Mouse (Mus musculus) embryonic facial prominence, embryonic 12.5 days (tissue): ENCODE measurements around the gene Hopx. TPM values are rescaled to one million over a fixed set of nuclear protein-coding genes. Genes with fewer than 3 reads are reported as not detected.

Experiments
- ATAC-seq: fragments of 200-750 bp; cut with Nextera tagmentation; 2 replicates; pipeline ENCODE4 v1.8.0; 2017; ENCODE audit not compliant: insufficient number of reproducible peaks, insufficient read depth, low FRiP score, low TSS enrichment
- H3K27ac ChIP-seq: fragments of 300-500 bp; sonication (generic); 2 replicates; pipeline ENCODE4 v1.5.1; 2016; ENCODE audit warnings: mild to moderate bottlenecking
- H3K27me3 ChIP-seq: fragments of 300-500 bp; sonication (generic); 2 replicates; pipeline ENCODE4 v1.6.1; 2016; ENCODE audit warnings: mild to moderate bottlenecking, moderate library complexity
- H3K36me3 ChIP-seq: fragments of 300-500 bp; sonication (generic); 2 replicates; pipeline ENCODE4 v1.6.1; 2016; ENCODE audit warnings: mild to moderate bottlenecking
- H3K4me1 ChIP-seq: fragments of 300-500 bp; sonication (generic); 2 replicates; pipeline ENCODE4 v1.6.1; 2016
- H3K4me2 ChIP-seq: fragments of 300-500 bp; sonication (generic); replicated peaks from 2 replicates; pipeline ENCODE4 v1.6.1; 2016; ENCODE audit warnings: mild to moderate bottlenecking, moderate library complexity
- H3K4me3 ChIP-seq: fragments of 300-500 bp; sonication (generic); 2 replicates; pipeline ENCODE4 v1.5.1; 2016; ENCODE audit warnings: mild to moderate bottlenecking
- H3K9ac ChIP-seq: fragments of 300-500 bp; sonication (generic); 2 replicates; pipeline ENCODE4 v1.6.1; 2016; ENCODE audit warnings: mild to moderate bottlenecking, moderate library complexity
- H3K9me3 ChIP-seq: fragments of 300-500 bp; sonication (generic); 2 replicates; pipeline ENCODE4 v1.6.1; 2016; ENCODE audit warnings: mild to moderate bottlenecking, moderate library complexity
- WGBS: fragments of 180-500 bp; shearing (Covaris S2); methylation state at CpG from one replicate; pipeline ENCODE4 v1.1.7; 2016; 5-methylcytosine and 5-hydroxymethylcytosine counted together
- polyA plus RNA-seq: library from polyadenylated mRNA; unstranded; fragments of >200 nt; fragmentation: Nextera tagmentation; extraction: Ambion mirVana; gene quantifications from 2 replicates; pipeline ENCODE4 v1.2.1, GENCODE M21; 2016

Gene Hopx
- polyA plus RNA-seq, 1 experiment from 2014 or later: 0.26 TPM

- Histone ChIP-seq H3K36me3 (no peaks in the 10 kb centered on the region), H3K4me2 (no peak overlapping the region), H3K9me3 (no peaks in the 10 kb centered on the region), H3K9ac (no peak overlapping the region), H3K4me3 (no peak overlapping the region), H3K4me1 (peaks cover 11% of the 10 kb centered on the region; the same call in 1 of the 2 replicates), H3K27ac (no peak overlapping the region), H3K27me3 (no peaks in the 10 kb centered on the region)
- 81% methylated on average over 5 of the region's 5 CpGs for WGBS
- no peak for ATAC-seq
These were observed 29.7 kb upstream of the Hopx start for GRCm38 (mm10) chr5:77144647-77145046.

GRCm38 (mm10) chr5:77143076-77143475, 28.2 kb upstream of the Hopx start:
- no peaks in the 10 kb centered on the region for H3K27me3 ChIP-seq
- ATAC-seq: no peak
- no peak overlapping the region for H3K9ac ChIP-seq
- H3K27ac ChIP-seq: no peak overlapping the region
- H3K36me3 ChIP-seq: no peaks in the 10 kb centered on the region
- H3K4me2 ChIP-seq: no peak overlapping the region
- no peaks in the 10 kb centered on the region for H3K9me3 ChIP-seq
- peaks cover 11% of the 10 kb centered on the region; the same call in 1 of the 2 replicates for H3K4me1 ChIP-seq
- H3K4me3 ChIP-seq: no peak overlapping the region
- 84% methylated on average over 3 of the region's 3 CpGs for WGBS

GRCm38 (mm10) chr5:77141336-77141735, 26.4 kb upstream of the Hopx start:
- Histone ChIP-seq H3K4me1 (peaks cover 11% of the 10 kb centered on the region; the same call in 1 of the 2 replicates), H3K27ac (no peak overlapping the region), H3K4me3 (no peak overlapping the region), H3K36me3 (no peaks in the 10 kb centered on the region), H3K4me2 (no peak overlapping the region), H3K9ac (no peak overlapping the region), H3K27me3 (no peaks in the 10 kb centered on the region), H3K9me3 (no peaks in the 10 kb centered on the region)
- 53% methylated on average over 7 of the region's 7 CpGs for WGBS
- no peak for ATAC-seq

- no peak overlapping the region for H3K9ac ChIP-seq
- H3K4me1 ChIP-seq: peaks cover 11% of the 10 kb centered on the region; the same call in 1 of the 2 replicates
- no peak for ATAC-seq
- H3K36me3 ChIP-seq: no peaks in the 10 kb centered on the region
- H3K4me3 ChIP-seq: no peak overlapping the region
- H3K27ac ChIP-seq: no peak overlapping the region
- H3K4me2 ChIP-seq: no peak overlapping the region
- WGBS: 90% methylated on average over 6 of the region's 6 CpGs
- no peaks in the 10 kb centered on the region for H3K27me3 ChIP-seq
- no peaks in the 10 kb centered on the region for H3K9me3 ChIP-seq
These were observed 25.9 kb upstream of the Hopx start for GRCm38 (mm10) chr5:77140861-77141260.

- Histone ChIP-seq H3K4me2 (no peak overlapping the region), H3K4me3 (no peak overlapping the region), H3K9me3 (no peaks in the 10 kb centered on the region), H3K27me3 (no peaks in the 10 kb centered on the region), H3K9ac (no peak overlapping the region), H3K27ac (no peak overlapping the region), H3K4me1 (peaks cover 11% of the 10 kb centered on the region; the same call in 1 of the 2 replicates), H3K36me3 (no peaks in the 10 kb centered on the region)
- WGBS: 40% methylated on average over 6 of the region's 6 CpGs
- no peak for ATAC-seq
These were observed 25.2 kb upstream of the Hopx start for GRCm38 (mm10) chr5:77140108-77140507.

- no peak overlapping the region for H3K27ac ChIP-seq
- H3K27me3 ChIP-seq: no peaks in the 10 kb centered on the region
- no peak overlapping the region for H3K4me3 ChIP-seq
- no peaks in the 10 kb centered on the region for H3K36me3 ChIP-seq
- H3K9ac ChIP-seq: no peak overlapping the region
- no peaks in the 10 kb centered on the region for H3K9me3 ChIP-seq
- WGBS: 42% methylated on average over 8 of the region's 8 CpGs
- no peak overlapping the region for H3K4me2 ChIP-seq
- ATAC-seq: no peak
- H3K4me1 ChIP-seq: peaks cover 11% of the 10 kb centered on the region; the same call in 1 of the 2 replicates
These were observed 22.9 kb upstream of the Hopx start for GRCm38 (mm10) chr5:77137701-77138265.

GRCm38 (mm10) chr5:77136684-77137224, 21.8 kb upstream of the Hopx start:
- Histone ChIP-seq H3K27ac (no peak overlapping the region), H3K4me2 (no peak overlapping the region), H3K4me3 (no peak overlapping the region), H3K9ac (no peak overlapping the region), H3K4me1 (peaks cover 11% of the 10 kb centered on the region; the same call in 1 of the 2 replicates), H3K9me3 (no peaks in the 10 kb centered on the region), H3K27me3 (no peaks in the 10 kb centered on the region), H3K36me3 (no peaks in the 10 kb centered on the region)
- WGBS: 50% methylated on average over 4 of the region's 4 CpGs
- 0 out of 2 replicates have a peak, but pooled peaks have one; percentile 5 for ATAC-seq

- Histone ChIP-seq H3K27ac (no peak overlapping the region), H3K4me2 (no peak overlapping the region), H3K27me3 (no peaks in the 10 kb centered on the region), H3K4me3 (no peak overlapping the region), H3K9me3 (no peaks in the 10 kb centered on the region), H3K4me1 (peaks cover 1% of the 10 kb centered on the region; the same call in 1 of the 2 replicates), H3K36me3 (no peaks in the 10 kb centered on the region), H3K9ac (no peak overlapping the region)
- WGBS: 88% methylated on average over 2 of the region's 2 CpGs
- ATAC-seq: no peak
These were observed 20.0 kb upstream of the Hopx start for GRCm38 (mm10) chr5:77134961-77135360.

GRCm38 (mm10) chr5:77134465-77134864, 19.5 kb upstream of the Hopx start:
- H3K9ac ChIP-seq: no peak overlapping the region
- H3K27me3 ChIP-seq: no peaks in the 10 kb centered on the region
- WGBS: 71% methylated on average over 4 of the region's 4 CpGs
- no peak overlapping the region for H3K27ac ChIP-seq
- H3K4me2 ChIP-seq: no peak overlapping the region
- H3K4me3 ChIP-seq: no peak overlapping the region
- H3K36me3 ChIP-seq: no peaks in the 10 kb centered on the region
- H3K9me3 ChIP-seq: no peaks in the 10 kb centered on the region
- no peaks in the 10 kb centered on the region for H3K4me1 ChIP-seq
- no peak for ATAC-seq

GRCm38 (mm10) chr5:77133960-77134359, 19.0 kb upstream of the Hopx start:
- 77% methylated on average over 5 of the region's 5 CpGs for WGBS
- ATAC-seq: no peak
- H3K4me1 ChIP-seq: no peaks in the 10 kb centered on the region
- H3K27ac ChIP-seq: no peak overlapping the region
- no peak overlapping the region for H3K4me2 ChIP-seq
- H3K4me3 ChIP-seq: no peak overlapping the region
- H3K9me3 ChIP-seq: no peaks in the 10 kb centered on the region
- H3K27me3 ChIP-seq: no peaks in the 10 kb centered on the region
- no peaks in the 10 kb centered on the region for H3K36me3 ChIP-seq
- no peak overlapping the region for H3K9ac ChIP-seq

GRCm38 (mm10) chr5:77132457-77133135, 17.7 kb upstream of the Hopx start:
- H3K4me3 ChIP-seq: no peak overlapping the region
- H3K4me2 ChIP-seq: no peak overlapping the region
- H3K27me3 ChIP-seq: no peaks in the 10 kb centered on the region
- H3K9me3 ChIP-seq: no peaks in the 10 kb centered on the region
- 69% methylated on average over 2 of the region's 2 CpGs for WGBS
- no peak overlapping the region for H3K27ac ChIP-seq
- no peak overlapping the region for H3K9ac ChIP-seq
- no peaks in the 10 kb centered on the region for H3K36me3 ChIP-seq
- H3K4me1 ChIP-seq: no peaks in the 10 kb centered on the region
- no peak for ATAC-seq

- 83% methylated on average over 8 of the region's 8 CpGs for WGBS
- H3K4me3 ChIP-seq: no peak overlapping the region
- no peaks in the 10 kb centered on the region for H3K36me3 ChIP-seq
- H3K4me2 ChIP-seq: no peak overlapping the region
- H3K9me3 ChIP-seq: no peaks in the 10 kb centered on the region
- H3K9ac ChIP-seq: no peak overlapping the region
- H3K27ac ChIP-seq: no peak overlapping the region
- H3K4me1 ChIP-seq: no peaks in the 10 kb centered on the region
- ATAC-seq: no peak
- no peaks in the 10 kb centered on the region for H3K27me3 ChIP-seq
These were observed 17.0 kb upstream of the Hopx start for GRCm38 (mm10) chr5:77131879-77132278.
